Mouse (Mus musculus): ENCODE results near the gene Efcc1. TPM values are rescaled to one million over a fixed set of nuclear protein-coding genes. Genes with fewer than 3 reads are reported as not detected.
"Not testable (repeated sequence)": the region's sequence is repeated elsewhere in the genome, so short reads cannot be mapped to it uniquely, and the experiment has no call there.

Gene Efcc1
- total RNA-seq, 1 experiment from 2014 or later, result not detected

- ATAC-seq (ENCODE audit: extremely low read depth, insufficient number of reproducible peaks, low FRiP score, poor library complexity, severe bottlenecking), result no peak
Observed at GRCm38 (mm10) chr6:87741978-87742377, 11.3 kb downstream of the Efcc1 start.

DNA sequence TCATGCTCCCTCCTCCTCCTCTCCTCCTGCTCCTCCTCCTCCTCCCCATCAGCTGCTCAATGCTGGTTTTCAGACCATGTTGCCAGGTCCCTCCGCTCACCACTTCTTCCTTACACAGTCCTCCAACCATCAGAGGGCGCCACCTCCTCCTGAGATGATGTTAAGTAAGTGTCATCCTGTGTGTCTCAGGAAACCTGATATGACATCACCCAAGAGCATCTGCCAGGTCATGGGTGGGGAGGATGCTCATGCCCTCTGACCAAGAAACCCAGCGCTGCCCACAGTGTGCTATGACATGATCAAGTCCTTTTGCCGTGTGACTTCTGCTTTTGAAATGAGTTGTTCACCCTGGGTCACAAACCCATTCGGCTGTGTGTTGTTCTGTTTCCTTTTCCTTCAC, 12.1 kb downstream of the Efcc1 start:
- 0 out of 2 replicates have a peak, but pooled peaks have one; percentile 27 for ATAC-seq (ENCODE audit: extremely low read depth, insufficient number of reproducible peaks, low FRiP score, poor library complexity, severe bottlenecking)

GRCm38 (mm10) chr6:87743281-87743680, 12.6 kb downstream of the Efcc1 start:
- ATAC-seq (ENCODE audit: extremely low read depth, insufficient number of reproducible peaks, low FRiP score, poor library complexity, severe bottlenecking), result no peak

GRCm38 (mm10) chr6:87744632-87745031, 14.0 kb downstream of the Efcc1 start:
- ATAC-seq (ENCODE audit: extremely low read depth, insufficient number of reproducible peaks, low FRiP score, poor library complexity, severe bottlenecking), result no peak

GRCm38 (mm10) chr6:87745301-87745700, 14.6 kb downstream of the Efcc1 start:
- ATAC-seq (ENCODE audit: extremely low read depth, insufficient number of reproducible peaks, low FRiP score, poor library complexity, severe bottlenecking), result no peak

DNA sequence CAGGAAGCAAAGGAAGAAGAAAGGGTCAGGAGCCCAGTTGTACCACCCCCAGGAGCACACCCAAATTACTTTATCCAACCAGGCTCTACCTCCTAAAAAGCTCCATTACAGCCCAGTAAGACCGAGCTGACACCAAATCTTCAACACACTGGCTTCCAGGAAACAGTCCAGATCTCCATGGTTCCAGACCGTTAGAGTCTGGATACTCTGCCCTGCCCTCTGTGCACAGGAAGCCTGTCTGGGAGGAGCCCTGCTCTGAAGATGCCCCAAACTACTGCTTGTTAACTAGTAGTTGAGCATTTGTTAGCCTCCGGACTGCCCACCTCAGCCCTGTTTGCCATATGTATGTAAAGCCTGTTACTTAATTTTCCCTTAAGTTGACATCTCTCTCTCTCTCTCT, 15.4 kb downstream of the Efcc1 start:
- no peak for ATAC-seq (ENCODE audit: extremely low read depth, insufficient number of reproducible peaks, low FRiP score, poor library complexity, severe bottlenecking)

- no peak for ATAC-seq (ENCODE audit: extremely low read depth, insufficient number of reproducible peaks, low FRiP score, poor library complexity, severe bottlenecking)
Observed at GRCm38 (mm10) chr6:87746849-87747248, 16.2 kb downstream of the Efcc1 start.

- no peak for ATAC-seq (ENCODE audit: extremely low read depth, insufficient number of reproducible peaks, low FRiP score, poor library complexity, severe bottlenecking)
Observed at GRCm38 (mm10) chr6:87748078-87748477, 17.4 kb downstream of the Efcc1 start.

GRCm38 (mm10) chr6:87748531-87748930, 17.9 kb downstream of the Efcc1 start:
- no peak for ATAC-seq (ENCODE audit: extremely low read depth, insufficient number of reproducible peaks, low FRiP score, poor library complexity, severe bottlenecking)

DNA sequence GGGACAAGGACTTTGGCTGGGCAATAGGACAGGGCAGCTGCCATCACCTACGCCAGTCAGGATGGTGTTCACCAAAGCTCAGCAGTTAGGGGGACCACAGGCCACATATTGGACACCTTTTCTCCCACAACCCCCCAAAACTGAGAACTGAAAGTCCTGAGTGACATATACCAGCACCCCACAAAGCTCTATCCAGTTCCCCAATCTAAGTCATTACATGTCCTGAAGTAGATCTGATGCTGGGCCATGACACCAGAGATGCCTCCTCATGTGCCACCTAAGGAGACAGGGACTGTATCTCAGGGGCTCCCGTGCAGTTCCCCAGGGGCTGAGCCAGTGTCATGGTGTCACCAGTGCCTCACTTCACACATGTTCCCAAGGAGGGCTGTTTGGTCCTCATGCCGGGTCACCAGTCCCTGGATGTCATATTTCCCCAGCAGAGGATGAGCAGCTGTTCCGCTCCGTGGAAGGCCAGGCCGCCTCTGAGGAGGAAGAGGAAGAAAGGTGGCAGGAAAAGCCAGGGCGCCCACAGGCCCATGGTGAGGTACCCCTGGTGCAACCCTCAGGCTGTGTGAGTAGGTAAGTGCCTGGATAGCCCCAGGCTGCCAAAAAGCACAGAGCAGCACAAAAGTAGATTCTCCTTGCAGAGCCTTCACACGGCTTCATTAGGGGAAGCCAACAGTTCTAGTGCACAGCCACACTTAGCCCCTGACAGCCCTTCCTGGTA, 19.7 kb downstream of the Efcc1 start:
- ATAC-seq (ENCODE audit: extremely low read depth, insufficient number of reproducible peaks, low FRiP score, poor library complexity, severe bottlenecking), result no peak

DNA sequence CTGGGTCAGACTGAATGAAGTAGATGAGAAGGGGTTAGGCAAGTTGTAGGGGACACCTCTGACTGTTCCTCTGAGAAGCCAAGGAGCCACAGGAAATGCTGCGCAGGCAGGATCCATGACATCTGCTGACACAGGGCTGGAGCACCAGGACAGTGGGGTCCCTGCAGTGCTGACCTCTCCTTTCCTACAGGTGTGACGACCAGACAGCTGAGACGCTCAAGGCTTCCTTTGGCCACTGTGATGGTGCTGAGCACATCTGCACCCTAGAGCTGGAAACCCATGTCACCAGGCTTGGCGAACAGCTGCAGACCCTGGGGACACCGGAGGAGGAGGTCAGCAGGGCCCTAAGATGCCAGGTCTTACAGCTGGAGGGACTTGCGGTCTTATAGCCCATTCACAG, 20.9 kb downstream of the Efcc1 start:
- ATAC-seq (ENCODE audit: extremely low read depth, insufficient number of reproducible peaks, low FRiP score, poor library complexity, severe bottlenecking), result no peak

- ATAC-seq (ENCODE audit: extremely low read depth, insufficient number of reproducible peaks, low FRiP score, poor library complexity, severe bottlenecking), result no peak
Observed at GRCm38 (mm10) chr6:87755196-87755595, 24.5 kb downstream of the Efcc1 start.

GRCm38 (mm10) chr6:87756896-87757295, 26.2 kb downstream of the Efcc1 start:
- no peak for ATAC-seq (ENCODE audit: extremely low read depth, insufficient number of reproducible peaks, low FRiP score, poor library complexity, severe bottlenecking)

GRCm38 (mm10) chr6:87759404-87759803, 28.7 kb downstream of the Efcc1 start:
- no peak for ATAC-seq (ENCODE audit: extremely low read depth, insufficient number of reproducible peaks, low FRiP score, poor library complexity, severe bottlenecking)

DNA sequence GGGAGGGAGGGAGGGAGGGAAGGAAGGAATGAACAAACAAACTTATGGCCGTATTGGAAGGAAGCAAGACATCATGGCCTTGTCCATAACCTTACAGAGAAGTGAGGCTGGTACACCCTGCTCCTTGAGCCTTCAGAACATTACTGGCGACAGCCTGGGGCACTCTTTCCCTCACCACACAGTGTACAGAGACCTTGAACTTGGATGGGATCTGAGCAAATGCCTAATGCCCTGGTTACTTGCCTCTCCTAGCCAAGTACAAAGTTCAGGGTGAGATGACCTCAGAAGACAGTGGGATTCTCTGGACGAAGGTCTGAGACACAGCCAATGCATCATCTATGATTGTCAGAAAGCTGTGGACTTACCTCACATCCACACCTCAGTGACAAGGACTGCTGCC, 29.2 kb downstream of the Efcc1 start:
- no peak for ATAC-seq (ENCODE audit: extremely low read depth, insufficient number of reproducible peaks, low FRiP score, poor library complexity, severe bottlenecking)

DNA sequence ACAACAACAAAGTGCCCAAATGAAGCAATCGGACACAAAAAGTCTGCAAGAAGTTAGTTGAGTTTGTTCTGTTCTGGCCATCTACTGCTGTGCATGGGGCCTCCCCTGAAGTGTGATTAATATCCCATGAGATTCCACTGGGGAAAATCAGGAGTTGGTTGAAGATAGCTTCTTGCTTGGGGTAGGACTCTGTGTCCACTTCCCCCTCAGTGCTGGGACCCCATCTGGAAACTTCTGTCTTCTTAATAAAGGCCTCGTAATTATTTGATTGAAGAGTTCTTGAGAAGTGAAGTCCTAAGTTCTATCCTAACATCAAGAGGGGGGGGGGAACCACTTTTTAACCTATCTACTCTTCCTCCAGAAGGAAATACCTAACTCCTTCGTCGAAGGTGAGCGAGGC, 31.5 kb downstream of the Efcc1 start:
- ATAC-seq (ENCODE audit: extremely low read depth, insufficient number of reproducible peaks, low FRiP score, poor library complexity, severe bottlenecking), result no peak

DNA sequence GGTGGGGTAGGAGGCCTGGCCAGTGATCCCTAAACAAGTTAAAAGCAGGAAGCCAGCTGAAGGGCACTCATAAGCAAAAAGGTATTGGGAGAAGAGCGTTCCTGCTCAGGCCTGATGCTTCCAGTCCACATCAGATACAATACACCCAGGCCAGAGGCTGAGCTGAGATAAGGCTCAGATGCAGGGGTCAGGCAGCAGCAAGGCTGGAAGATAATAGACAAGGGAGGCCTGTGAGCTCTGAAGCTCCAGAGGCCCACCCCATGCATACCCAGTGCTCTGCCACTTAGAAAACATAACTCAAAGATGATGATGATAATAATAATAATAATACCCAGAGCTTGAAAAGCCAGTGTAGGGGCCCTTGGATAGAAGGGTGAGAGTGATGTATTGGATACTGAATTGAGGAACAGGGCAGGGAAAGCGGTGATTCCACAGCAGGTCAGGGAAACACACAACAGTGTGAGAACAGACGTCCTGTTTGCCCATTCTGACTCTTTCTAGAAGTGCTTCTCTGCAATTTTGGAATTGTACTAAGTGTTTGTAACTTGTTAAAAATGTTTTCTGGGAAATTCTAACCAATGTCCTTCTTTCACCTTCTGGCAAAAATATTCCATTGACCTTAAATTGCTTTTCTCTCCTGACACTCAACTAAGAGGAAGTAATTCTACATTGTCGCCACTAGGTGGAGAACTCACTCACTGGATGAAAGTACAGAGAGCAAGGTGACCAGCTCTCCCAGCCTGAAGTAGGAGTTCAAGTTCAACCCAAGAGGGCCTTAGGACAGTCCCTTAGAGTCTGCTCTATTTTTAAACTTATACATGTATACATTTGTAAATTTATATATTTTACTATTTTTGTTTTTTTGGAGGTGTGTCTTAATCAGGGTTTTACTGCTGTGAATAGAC, 33.0 kb downstream of the Efcc1 start:
- peak; percentile 72; the same call in 1 of the 2 replicates for ATAC-seq (ENCODE audit: extremely low read depth, insufficient number of reproducible peaks, low FRiP score, poor library complexity, severe bottlenecking)

DNA sequence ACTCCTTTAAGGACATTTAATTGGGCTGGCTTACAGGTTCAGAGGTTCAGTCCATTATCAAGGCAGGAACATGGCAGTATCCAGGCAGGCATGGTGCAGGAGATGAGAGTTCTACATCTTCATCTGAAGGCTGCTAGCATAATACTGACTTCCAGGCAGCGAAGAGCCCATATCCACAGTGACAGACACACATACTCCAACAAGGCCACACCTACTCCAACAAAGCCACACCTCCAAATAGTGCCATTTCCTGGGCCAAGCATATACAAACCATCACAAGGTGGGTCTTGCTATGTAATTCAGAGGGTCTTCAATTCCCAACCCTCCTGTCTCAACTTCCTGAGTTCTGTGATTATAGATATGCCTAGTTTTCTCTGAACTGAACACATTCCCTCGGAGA, 33.6 kb downstream of the Efcc1 start:
- not testable (repeated sequence) for ATAC-seq (ENCODE audit: extremely low read depth, insufficient number of reproducible peaks, low FRiP score, poor library complexity, severe bottlenecking)

DNA sequence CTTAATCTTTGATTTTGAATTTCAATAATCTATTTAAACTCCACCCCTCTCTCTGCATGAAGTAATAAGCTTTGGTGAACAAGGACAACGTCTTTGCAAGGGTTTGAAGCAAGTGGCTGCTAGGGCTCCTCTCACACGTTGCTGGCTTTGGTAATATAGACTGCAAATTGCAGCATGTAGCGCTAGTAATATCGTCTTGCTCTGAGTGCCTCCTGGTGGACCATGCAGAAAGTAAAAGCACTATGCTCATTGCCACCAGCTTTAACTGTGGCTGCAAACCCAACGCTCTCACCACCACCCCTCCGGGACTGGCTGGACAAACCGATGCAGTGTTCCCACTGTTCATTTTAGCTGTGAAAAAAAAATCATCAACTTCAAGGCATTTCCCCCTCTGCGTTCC, 40.0 kb downstream of the Efcc1 start:
- no peak for ATAC-seq (ENCODE audit: extremely low read depth, insufficient number of reproducible peaks, low FRiP score, poor library complexity, severe bottlenecking)

DNA sequence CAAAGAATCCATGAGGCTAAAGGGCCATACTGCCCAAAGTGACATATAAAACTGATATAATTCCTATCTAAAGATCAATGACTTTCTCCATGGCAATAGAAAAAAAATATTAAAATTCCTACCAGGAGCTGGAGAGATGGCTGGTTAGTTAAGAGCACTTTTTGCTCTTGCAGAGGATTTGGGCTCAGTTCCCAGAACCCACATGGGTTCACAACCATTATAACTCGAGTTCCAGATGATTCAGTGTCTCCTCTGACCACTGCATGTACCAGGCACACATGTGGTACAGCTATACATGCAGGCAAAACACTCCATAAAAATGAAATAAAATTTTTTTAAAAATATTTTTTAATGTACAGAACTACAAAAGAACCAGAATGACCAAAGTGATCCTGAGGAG, 43.8 kb downstream of the Efcc1 start:
- ATAC-seq (ENCODE audit: extremely low read depth, insufficient number of reproducible peaks, low FRiP score, poor library complexity, severe bottlenecking), result no peak

All from neutrophil, adult 5-6 weeks (primary cell).